Mouse (Mus musculus): ENCODE results near the gene Nrxn2.

GRCm38 (mm10) chr19:6530359-6530758 lies 111.8 kb downstream of the Nrxn2 start:
- TF ChIP-seq POLR2A (IDR thresholded peaks at IDR 0.05; ENCODE audit: insufficient read length, low read depth): no peak
- TF ChIP-seq MAX (IDR thresholded peaks at IDR 0.05; ENCODE audit: low read depth): no peak
- TF ChIP-seq POLR2AphosphoS2 (IDR thresholded peaks at IDR 0.05; ENCODE audit: insufficient read length, low read depth): no peak
